Mouse (Mus musculus) central nervous system, embryonic 18 days (tissue): ENCODE results near the gene Pdxk. TPM values are rescaled to one million over a fixed set of nuclear protein-coding genes. Genes with fewer than 3 reads are reported as not detected.

Source experiments
- polyA plus RNA-seq: library from polyadenylated mRNA; depleted of rRNA; stranded (reverse); fragments of >200 nt; gene quantifications from 2 replicates; pipeline ENCODE4 v1.2.3, GENCODE M21; 2012; rRNA removed

Pdxk gene
- polyA plus RNA-seq, result 26.5 and 26.7 TPM in 2 replicates

GRCm38 (mm10) chr10:78464792-78465207 lies at the start of gene Pdxk:
Pdxk (minus strand) TSS chr10:78464975.

GRCm38 (mm10) chr10:78425181-78426041 lies 39.4 kb downstream of the Pdxk start, which contains the start of gene Cstb:
Cstb (plus strand) TSS chr10:78425669.

DNA sequence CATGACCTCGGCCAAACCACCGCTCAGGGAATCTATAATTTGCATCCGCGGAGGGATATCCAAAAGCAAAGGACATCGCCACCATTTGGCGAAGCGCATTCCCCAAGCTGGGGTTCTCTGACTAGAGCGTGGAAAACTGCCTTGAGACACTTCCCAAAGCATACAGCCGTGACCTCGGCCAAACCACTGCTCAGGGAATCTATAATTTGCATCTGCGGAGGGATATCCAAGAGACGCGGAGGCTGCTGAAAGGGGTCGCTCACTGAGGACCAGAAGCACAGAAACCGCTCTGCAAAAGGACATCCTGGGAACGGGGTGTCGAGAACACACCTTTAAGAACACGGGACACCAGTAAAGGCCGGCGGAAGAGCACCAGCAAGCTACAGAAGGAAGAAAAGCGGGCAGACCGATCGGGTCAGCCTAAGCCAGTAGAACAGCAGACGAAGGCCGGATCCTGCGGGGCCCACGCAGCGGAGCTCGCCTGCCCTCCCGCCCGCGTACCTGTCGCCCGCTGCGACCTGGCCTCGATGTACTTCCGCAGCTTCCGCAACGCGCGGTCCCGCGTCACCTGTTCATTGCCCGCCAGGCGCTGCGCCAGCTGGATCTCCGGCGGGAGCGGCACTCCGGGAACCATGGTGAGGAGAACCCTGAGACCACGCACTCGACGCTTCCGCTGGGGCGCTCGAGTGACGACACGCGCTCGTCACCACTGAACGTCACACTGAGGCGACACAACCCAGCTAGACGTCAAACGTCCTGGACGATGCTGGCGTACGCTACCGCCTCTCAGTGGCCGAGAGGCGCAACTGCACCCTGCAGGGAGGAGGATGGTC lies 52.2 kb downstream of the Pdxk start, which contains the start of gene Rrp1:
Gene Rrp1 (minus strand): TSS at position 725 of the 833 bp plus-strand sequence.

Other genes starting within 250 kb of the Pdxk start
- 61.0 and 63.4 TPM in 2 replicates for gene Trappc10, start 220.3 kb downstream of the Pdxk start, polyA plus RNA-seq
- gene Agpat3, start 112.5 kb downstream of the Pdxk start, polyA plus RNA-seq, result 88.8 and 92.3 TPM in 2 replicates
- 378 and 403 TPM in 2 replicates for gene Rrp1, start 51.9 kb downstream of the Pdxk start, polyA plus RNA-seq
- gene Cstb, start 39.3 kb downstream of the Pdxk start, polyA plus RNA-seq, result 80.4 and 81.9 TPM in 2 replicates
- not detected in 2 replicates for gene Olfr1358, start 52.5 kb upstream of the Pdxk start, polyA plus RNA-seq
- 52.0 and 57.1 TPM in 2 replicates for gene Ilvbl, start 109.4 kb upstream of the Pdxk start, polyA plus RNA-seq
- 4.5 and 5.3 TPM in 2 replicates for gene Syde1, start 127.0 kb upstream of the Pdxk start, polyA plus RNA-seq
- not detected in 2 replicates for gene Olfr1357, start 153.1 kb upstream of the Pdxk start, polyA plus RNA-seq